Mouse (Mus musculus): Measurements from ENCODE around the gene Cd274. TPM values are rescaled to one million over a fixed set of nuclear protein-coding genes. Genes with fewer than 3 reads are reported as not detected.

Gene Cd274
- total RNA-seq (2021) = 1 to 10 TPM in 1 of 2 experiments, under 1 TPM in 1; 0.43 to 2.5 TPM
- long read RNA-seq, experiment 1, partial matches to known transcripts = 0 of 2 reads
- long read RNA-seq, experiment 1, other reads (novel, unspliced or antisense) = 1 of 2 reads
- long read RNA-seq, experiment 2 = 0 reads

- peak; percentile 68 for DNase-seq (ENCODE audit: low spot score)
These were observed at the start of gene Cd274, which contains the start of gene Plgrkt for GRCm38 (mm10) chr19:29366969-29367622. Cd274 (plus strand) TSS chr19:29367455. Plgrkt (minus strand) TSS chr19:29367390.

- no peak for DNase-seq (ENCODE audit: low spot score)
These were observed 43.7 kb upstream of the Cd274 start for GRCm38 (mm10) chr19:29323416-29324049.

- DNase-seq (ENCODE audit: low spot score) = peak; percentile 59
These were observed 42.0 kb upstream of the Cd274 start, which contains the start of gene Insl6 for GRCm38 (mm10) chr19:29325053-29325851. Insl6 (minus strand) TSS chr19:29325356.

- no peak for DNase-seq (ENCODE audit: low spot score)
These were observed 41.4 kb upstream of the Cd274 start for GRCm38 (mm10) chr19:29325852-29326180.

- DNase-seq (ENCODE audit: low spot score) = no peak
These were observed 40.9 kb upstream of the Cd274 start for GRCm38 (mm10) chr19:29326396-29326795.

- no peak for DNase-seq (ENCODE audit: low spot score)
These were observed 40.3 kb upstream of the Cd274 start for GRCm38 (mm10) chr19:29326822-29327552.

GRCm38 (mm10) chr19:29334068-29334745 is 33.0 kb upstream of the Cd274 start, which contains the start of gene Rln1:
Rln1 (minus strand) TSS chr19:29334670.
- DNase-seq (ENCODE audit: low spot score) = peak; percentile 6

- no peak for DNase-seq (ENCODE audit: low spot score)
These were observed 30.6 kb upstream of the Cd274 start for GRCm38 (mm10) chr19:29336624-29337023.

- DNase-seq (ENCODE audit: low spot score) = no peak
These were observed 26.2 kb upstream of the Cd274 start for GRCm38 (mm10) chr19:29341029-29341428.

- no peak for DNase-seq (ENCODE audit: low spot score)
These were observed 25.0 kb upstream of the Cd274 start for GRCm38 (mm10) chr19:29342281-29342680.

GRCm38 (mm10) chr19:29344868-29345267 is 22.4 kb upstream of the Cd274 start:
- DNase-seq (ENCODE audit: low spot score) = no peak

- no peak for DNase-seq (ENCODE audit: low spot score)
These were observed 21.6 kb upstream of the Cd274 start for GRCm38 (mm10) chr19:29345636-29346035.

- no peak for DNase-seq (ENCODE audit: low spot score)
These were observed 16.3 kb upstream of the Cd274 start for GRCm38 (mm10) chr19:29350991-29351390.

GRCm38 (mm10) chr19:29354895-29355877 is 12.1 kb upstream of the Cd274 start:
- peak; percentile 84 for DNase-seq (ENCODE audit: low spot score)

GRCm38 (mm10) chr19:29356281-29356680 is 11.0 kb upstream of the Cd274 start:
- no peak for DNase-seq (ENCODE audit: low spot score)

- no peak for DNase-seq (ENCODE audit: low spot score)
These were observed 7.0 kb upstream of the Cd274 start for GRCm38 (mm10) chr19:29360251-29360650.

- DNase-seq (ENCODE audit: low spot score) = peak; percentile 91
These were observed 5.7 kb upstream of the Cd274 start for GRCm38 (mm10) chr19:29361468-29362130.

- DNase-seq (ENCODE audit: low spot score) = no peak
These were observed 4.9 kb upstream of the Cd274 start for GRCm38 (mm10) chr19:29362173-29362930.

Measured in gastrocnemius, adult 18-20 months (tissue).